Mouse (Mus musculus) erythroblast, embryonic 14.5 days (primary cell): ENCODE measurements around the gene Palm.

Source experiments
- GATA1 ChIP-seq: IDR thresholded peaks from 2 replicates; pipeline ENCODE4 v1.6.1; 2012; ENCODE audit warnings: low read length, inconsistent platforms, mixed read lengths
- TAL1 ChIP-seq: IDR thresholded peaks from 3 replicates; pipeline ENCODE4 v1.6.1; 2012; ENCODE audit warnings: low read length, inconsistent platforms, mixed read lengths

- TF ChIP-seq TAL1: no peak
- TF ChIP-seq GATA1: no peak
Measured at GRCm38 (mm10) chr10:79798289-79798928, 5.0 kb downstream of the Palm start.
